Mouse (Mus musculus): ENCODE measurements around the gene Auts2. TPM values are rescaled to one million over a fixed set of nuclear protein-coding genes. Genes with fewer than 3 reads are reported as not detected.

Auts2 gene
- polyA plus RNA-seq, 1 experiment from 2014 or later = 34.0 TPM

DNA sequence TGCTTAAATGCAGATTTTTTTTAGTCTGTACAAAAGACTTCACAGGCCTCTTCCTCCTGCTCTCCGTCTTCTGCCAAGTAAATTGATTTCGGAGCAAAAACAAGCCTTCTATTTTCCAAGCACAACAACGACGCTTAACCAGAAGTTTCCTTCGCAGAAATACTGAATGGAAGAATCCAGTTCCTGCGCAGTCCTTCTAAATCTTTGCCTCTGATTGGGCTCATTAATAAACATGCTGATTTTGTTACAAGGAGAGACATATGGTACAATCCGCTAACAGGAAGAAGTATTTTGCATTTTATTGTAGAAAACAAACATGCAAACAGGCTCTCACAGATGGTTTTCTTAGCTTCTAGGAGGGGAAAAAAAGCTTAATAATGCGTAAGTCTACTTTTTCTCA lies 878.1 kb downstream of the Auts2 start:
- no peaks in the 10 kb centered on the region for H3K4me1 ChIP-seq
- H3K4me3 ChIP-seq = no peak overlapping the region
- 79% methylated on average over 8 of the region's 8 CpGs for WGBS
- H3K4me2 ChIP-seq = no peak overlapping the region
- no peak overlapping the region for H3K9ac ChIP-seq
- no peak overlapping the region for H3K27ac ChIP-seq
- H3K9me3 ChIP-seq = no peaks in the 10 kb centered on the region
- no peaks in the 10 kb centered on the region for H3K36me3 ChIP-seq
- no peak for ATAC-seq (ENCODE audit: insufficient number of reproducible peaks, low FRiP score, low TSS enrichment, low read depth)
- no peaks in the 10 kb centered on the region for H3K27me3 ChIP-seq

GRCm38 (mm10) chr5:131664657-131665056 lies 878.5 kb downstream of the Auts2 start:
- ATAC-seq (ENCODE audit: insufficient number of reproducible peaks, low FRiP score, low TSS enrichment, low read depth) = no peak
- 90% methylated on average over 7 of the region's 7 CpGs for WGBS

GRCm38 (mm10) chr5:131662657-131663056 lies 880.5 kb downstream of the Auts2 start:
- no peak overlapping the region for H3K9ac ChIP-seq
- no peaks in the 10 kb centered on the region for H3K9me3 ChIP-seq
- 83% methylated on average over 2 of the region's 2 CpGs for WGBS
- no peaks in the 10 kb centered on the region for H3K4me1 ChIP-seq
- H3K4me2 ChIP-seq = no peak overlapping the region
- no peak overlapping the region for H3K4me3 ChIP-seq
- no peak overlapping the region for H3K27ac ChIP-seq
- H3K27me3 ChIP-seq = no peaks in the 10 kb centered on the region
- H3K36me3 ChIP-seq = no peaks in the 10 kb centered on the region
- ATAC-seq (ENCODE audit: insufficient number of reproducible peaks, low FRiP score, low TSS enrichment, low read depth) = no peak

More at GRCm38 (mm10) chr5:131664657-131665056, 878.5 kb downstream of the Auts2 start:
- Histone ChIP-seq H3K4me1 (no peaks in the 10 kb centered on the region), H3K9ac (no peak overlapping the region), H3K4me2 (no peak overlapping the region), H3K9me3 (no peaks in the 10 kb centered on the region), H3K4me3 (no peak overlapping the region), H3K27ac (no peak overlapping the region), H3K27me3 (no peaks in the 10 kb centered on the region), H3K36me3 (no peaks in the 10 kb centered on the region)

DNA sequence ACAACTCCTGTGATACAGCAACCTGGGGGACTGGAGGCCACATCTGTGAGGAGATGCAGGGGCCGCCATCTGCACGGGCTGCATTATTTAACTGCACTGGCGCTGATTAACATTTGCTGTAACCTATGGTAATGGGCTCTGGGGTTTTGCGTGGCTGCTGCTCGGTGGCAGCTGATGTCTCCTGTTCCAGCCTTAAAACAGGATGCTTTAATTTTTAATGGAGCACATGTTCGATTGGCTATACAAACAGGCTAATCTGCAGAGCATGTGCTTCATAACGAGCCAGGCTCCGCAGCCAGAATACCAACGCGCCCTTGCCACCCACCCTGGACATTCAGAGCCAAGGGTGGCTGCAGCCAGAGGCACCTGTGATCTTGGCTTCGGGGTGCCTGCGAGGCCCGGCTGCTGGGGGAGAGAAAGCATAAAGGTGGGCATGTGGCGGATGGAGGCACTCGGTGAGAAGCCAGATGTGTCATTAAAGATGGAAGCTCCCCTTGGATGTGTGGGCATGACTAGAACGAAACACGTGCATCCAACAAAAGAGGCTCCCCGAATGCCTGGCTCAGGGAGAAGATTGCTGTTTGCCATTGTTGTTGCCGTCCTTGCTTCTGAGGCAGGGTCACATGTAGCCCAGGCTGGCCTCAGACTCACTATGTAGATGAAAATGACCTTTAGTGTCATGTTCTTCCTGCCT lies 884.2 kb downstream of the Auts2 start:
- no peak for ATAC-seq (ENCODE audit: insufficient number of reproducible peaks, low FRiP score, low TSS enrichment, low read depth)
- H3K4me1 ChIP-seq = 0 out of 2 replicates have a peak, but pooled peaks cover 3% of the 10 kb centered on the region

DNA sequence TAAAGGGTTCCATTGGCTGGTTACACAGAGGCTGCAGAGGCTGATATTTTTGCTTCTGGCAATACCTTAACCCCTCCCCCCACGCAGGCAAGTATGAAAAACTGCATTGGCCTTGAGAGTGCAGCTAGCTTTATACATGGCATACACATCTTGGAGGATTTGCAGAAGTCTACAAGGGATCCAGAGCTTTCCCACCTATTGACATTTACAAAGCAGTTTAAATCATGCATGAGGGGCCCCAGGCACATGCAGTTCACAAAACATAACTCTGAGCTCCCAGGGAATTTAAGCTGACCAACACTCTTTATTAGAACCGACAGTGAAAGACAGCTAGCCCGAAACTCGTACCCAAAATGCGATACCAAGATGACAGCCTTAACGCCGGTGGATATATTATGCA lies 888.9 kb downstream of the Auts2 start:
- H3K4me1 ChIP-seq = 0 out of 2 replicates have a peak, but pooled peaks cover 3% of the 10 kb centered on the region

More for the DNA sequence above, 884.2 kb downstream of the Auts2 start:
- Histone ChIP-seq H3K4me3 (no peak overlapping the region), H3K4me2 (no peak overlapping the region), H3K9ac (no peak overlapping the region), H3K36me3 (no peaks in the 10 kb centered on the region), H3K9me3 (no peaks in the 10 kb centered on the region), H3K27me3 (no peaks in the 10 kb centered on the region), H3K27ac (no peak overlapping the region)
- 45% methylated on average over 19 of the region's 19 CpGs for WGBS

GRCm38 (mm10) chr5:131650381-131650891 lies 892.7 kb downstream of the Auts2 start:
- Histone ChIP-seq H3K9me3 (no peaks in the 10 kb centered on the region), H3K4me1 (peaks cover 27% of the 10 kb centered on the region), H3K9ac (no peak overlapping the region), H3K4me2 (no peak overlapping the region), H3K4me3 (no peak overlapping the region), H3K27ac (no peak overlapping the region), H3K27me3 (no peaks in the 10 kb centered on the region), H3K36me3 (no peaks in the 10 kb centered on the region)
- ATAC-seq (ENCODE audit: insufficient number of reproducible peaks, low FRiP score, low TSS enrichment, low read depth) = no peak
- WGBS = 47% methylated on average over 11 of the region's 11 CpGs

More for the DNA sequence above, 888.9 kb downstream of the Auts2 start:
- ATAC-seq (ENCODE audit: insufficient number of reproducible peaks, low FRiP score, low TSS enrichment, low read depth) = no peak
- Histone ChIP-seq H3K9me3 (no peaks in the 10 kb centered on the region), H3K36me3 (no peaks in the 10 kb centered on the region), H3K9ac (no peak overlapping the region), H3K27me3 (no peaks in the 10 kb centered on the region), H3K4me2 (no peak overlapping the region), H3K4me3 (no peak overlapping the region), H3K27ac (no peak overlapping the region)
- 64% methylated on average over 7 of the region's 7 CpGs for WGBS

- Histone ChIP-seq H3K27me3 (no peaks in the 10 kb centered on the region), H3K4me3 (no peak overlapping the region), H3K36me3 (no peaks in the 10 kb centered on the region), H3K9ac (no peak overlapping the region), H3K9me3 (no peaks in the 10 kb centered on the region), H3K4me2 (no peak overlapping the region), H3K4me1 (peaks cover 36% of the 10 kb centered on the region), H3K27ac (peak overlapping the region; percentile 59)
- ATAC-seq (ENCODE audit: insufficient number of reproducible peaks, low FRiP score, low TSS enrichment, low read depth) = no peak
- WGBS = 5% methylated on average over 4 of the region's 4 CpGs
Measured at GRCm38 (mm10) chr5:131647683-131648119, 895.4 kb downstream of the Auts2 start.

GRCm38 (mm10) chr5:131647104-131647682 lies 896.0 kb downstream of the Auts2 start:
- Histone ChIP-seq H3K27me3 (no peaks in the 10 kb centered on the region), H3K4me1 (peaks cover 41% of the 10 kb centered on the region), H3K27ac (peak overlapping the region; percentile 59; the same call in 1 of the 2 replicates), H3K9ac (no peak overlapping the region), H3K9me3 (no peaks in the 10 kb centered on the region), H3K4me2 (no peak overlapping the region), H3K4me3 (no peak overlapping the region), H3K36me3 (no peaks in the 10 kb centered on the region)
- WGBS = 36% methylated on average over 4 of the region's 4 CpGs
- no peak for ATAC-seq (ENCODE audit: insufficient number of reproducible peaks, low FRiP score, low TSS enrichment, low read depth)

DNA sequence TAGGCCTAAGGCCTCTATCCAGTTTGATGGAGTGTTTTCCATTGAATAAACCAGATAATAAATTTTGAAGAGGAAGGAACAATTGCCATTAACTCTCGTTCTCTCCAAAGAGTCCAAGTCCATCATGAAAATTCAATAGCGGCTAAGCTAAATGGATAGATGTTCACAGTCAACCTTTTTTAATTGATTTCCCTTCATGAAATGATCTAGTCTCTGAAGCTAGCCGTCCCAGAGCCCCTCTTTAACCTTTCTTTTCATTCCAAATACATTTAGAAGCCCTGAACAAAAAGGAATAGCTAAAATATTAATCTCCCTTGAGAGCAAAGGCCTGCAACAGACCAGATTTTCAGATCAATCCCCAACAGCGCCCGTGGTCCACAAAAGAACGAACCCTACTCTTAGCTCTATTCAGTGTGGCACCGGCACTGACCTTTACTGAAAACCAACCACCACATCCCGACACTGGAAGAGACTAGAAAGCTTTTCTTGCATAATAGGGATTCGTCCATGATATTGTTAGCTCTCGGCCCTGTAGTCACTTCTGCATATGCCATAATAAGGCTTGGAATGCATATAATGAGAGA lies 896.9 kb downstream of the Auts2 start:
- Histone ChIP-seq H3K9ac (no peak overlapping the region), H3K27ac (no peak overlapping the region), H3K4me3 (no peak overlapping the region), H3K36me3 (no peaks in the 10 kb centered on the region), H3K9me3 (no peaks in the 10 kb centered on the region), H3K4me2 (no peak overlapping the region), H3K4me1 (peaks cover 48% of the 10 kb centered on the region), H3K27me3 (no peaks in the 10 kb centered on the region)
- no peak for ATAC-seq (ENCODE audit: insufficient number of reproducible peaks, low FRiP score, low TSS enrichment, low read depth)
- 87% methylated on average over 10 of the region's 10 CpGs for WGBS

DNA sequence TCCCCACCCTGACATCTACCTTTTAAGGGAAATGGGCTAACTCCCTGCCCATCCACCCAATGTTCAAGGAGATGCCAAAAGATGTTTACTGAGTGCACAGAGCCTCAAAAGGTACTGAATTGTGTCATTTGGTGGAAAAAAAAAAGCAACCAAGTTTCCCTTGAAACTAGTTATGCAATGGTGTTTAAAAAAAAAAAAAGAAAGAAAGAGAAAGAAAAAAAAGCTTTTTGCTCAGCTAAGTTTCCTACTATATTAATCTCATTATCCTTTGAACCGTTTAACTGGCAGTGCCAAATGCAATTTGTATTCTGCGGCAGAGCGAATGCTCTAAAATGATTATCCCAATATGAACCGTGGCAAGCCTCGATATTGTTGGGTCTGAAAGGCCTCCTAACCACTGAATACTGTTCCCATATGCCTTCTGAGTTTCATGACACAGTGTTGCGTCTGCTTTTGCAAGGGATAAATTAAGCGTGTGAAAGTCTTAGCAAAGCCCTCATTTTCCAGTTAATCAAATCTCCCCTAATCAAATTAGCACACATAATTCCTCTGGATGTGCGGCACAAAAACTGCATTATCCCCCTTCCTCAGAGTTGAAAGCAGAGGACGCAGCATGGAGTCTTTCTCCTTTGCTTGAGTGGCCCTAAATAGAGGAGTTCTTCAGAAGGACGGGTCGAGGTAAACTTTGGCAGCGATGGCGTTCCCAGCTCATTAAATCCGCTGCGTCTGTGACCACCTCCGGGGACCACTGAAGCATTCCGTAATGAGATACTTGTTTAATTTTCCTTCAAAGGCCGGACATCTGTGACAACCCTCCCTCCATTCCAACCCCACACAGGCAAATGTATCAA lies 897.6 kb downstream of the Auts2 start:
- Histone ChIP-seq H3K4me1 (peaks cover 48% of the 10 kb centered on the region), H3K27ac (no peak overlapping the region), H3K36me3 (no peaks in the 10 kb centered on the region), H3K9me3 (no peaks in the 10 kb centered on the region), H3K9ac (no peak overlapping the region), H3K4me2 (no peak overlapping the region), H3K4me3 (no peak overlapping the region), H3K27me3 (no peaks in the 10 kb centered on the region)
- ATAC-seq (ENCODE audit: insufficient number of reproducible peaks, low FRiP score, low TSS enrichment, low read depth) = no peak
- 49% methylated on average over 18 of the region's 18 CpGs for WGBS

DNA sequence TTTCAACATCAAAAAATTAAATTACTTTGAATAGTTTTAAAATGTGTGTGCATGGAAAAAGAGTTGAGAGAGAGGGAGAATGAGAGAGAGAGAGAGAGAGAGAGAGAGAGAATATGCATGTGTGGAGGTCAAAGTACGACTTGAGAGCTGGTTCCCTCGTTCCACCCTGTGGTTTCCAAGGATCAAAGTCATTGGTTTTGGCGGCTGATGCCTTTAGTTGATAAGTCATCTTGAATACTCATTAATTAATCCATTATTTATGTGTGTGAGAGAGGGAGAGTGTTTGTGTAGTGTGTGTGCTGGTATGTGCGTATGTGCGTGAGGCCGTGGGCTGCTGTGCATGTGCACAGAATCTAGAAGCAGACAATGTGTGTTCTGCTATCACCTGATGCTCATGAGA lies 898.8 kb downstream of the Auts2 start:
- no peak overlapping the region for H3K27ac ChIP-seq
- H3K9ac ChIP-seq = no peak overlapping the region
- no peaks in the 10 kb centered on the region for H3K27me3 ChIP-seq
- 93% methylated on average over 6 of the region's 6 CpGs for WGBS
- no peaks in the 10 kb centered on the region for H3K36me3 ChIP-seq
- no peaks in the 10 kb centered on the region for H3K9me3 ChIP-seq
- H3K4me2 ChIP-seq = no peak overlapping the region
- no peak overlapping the region for H3K4me3 ChIP-seq
- H3K4me1 ChIP-seq = peaks cover 48% of the 10 kb centered on the region
- no peak for ATAC-seq (ENCODE audit: insufficient number of reproducible peaks, low FRiP score, low TSS enrichment, low read depth)

All from limb, embryonic 15.5 days (tissue).